ENCODE assay signal across 8 mouse cellular contexts in genomic region chr6:146409692-146410426, GRCm38 (mm10).
A peak's percentile ranks its signal among the peaks of the same experiment; 100 is the strongest.
DNase-seq lines count a peak whose midpoint lies in the region; ATAC-seq and TF ChIP-seq lines count a peak whose summit lies in the region.

No protein-coding gene starts in this region.

- peak; percentile 76 for ATAC-seq in embryonic facial prominence, embryonic 12.5 days (ENCODE audit: insufficient number of reproducible peaks, insufficient read depth, low FRiP score, low TSS enrichment)
- peak; percentile 67; the same call in 1 of the 2 replicates for ATAC-seq in limb, embryonic 12.5 days (ENCODE audit: insufficient number of reproducible peaks, insufficient read depth, low FRiP score, low TSS enrichment, low read depth)
- ATAC-seq in midbrain, embryonic 15.5 days (replicated peaks), result peak; percentile 83

- peak; percentile 95 for DNase-seq in 3T3-L1 (ENCODE audit: low read depth, low spot score)
- peak; percentile 74 for DNase-seq in adrenal gland, postnatal 25 days
- peak; percentile 84 to 89 for DNase-seq in heart, adult 18-20 months
- DNase-seq in kidney, adult 2 months, result peak; percentile 74
- peak; percentile 65 to 75 for DNase-seq in spleen, adult 2 months (ENCODE audit: low read depth in 1 of 2, low spot score in 2 of 2)

- TF ChIP-seq POLR2A in kidney, adult 2 months (IDR thresholded peaks at IDR 0.05; ENCODE audit: low read depth, low read length), result no peak
- no peak for TF ChIP-seq POLR2A in spleen, adult 2 months (IDR thresholded peaks at IDR 0.05; ENCODE audit: low read depth, low read length)

- peaks cover 9% of the 10 kb centered on the region for H3K4me1 ChIP-seq in embryonic facial prominence, embryonic 12.5 days
- H3K4me1 ChIP-seq in kidney, adult 2 months (ENCODE audit: control insufficient read depth, insufficient read depth, low read length), result no peaks in the 10 kb centered on the region
- H3K4me1 ChIP-seq in limb, embryonic 12.5 days (replicated peaks), result peaks cover 31% of the 10 kb centered on the region
- peaks cover 7% of the 10 kb centered on the region for H3K4me1 ChIP-seq in midbrain, embryonic 15.5 days
- peaks cover 8% of the 10 kb centered on the region; the same call in 1 of the 2 replicates for H3K4me1 ChIP-seq in spleen, adult 2 months (ENCODE audit: control insufficient read depth, insufficient read depth, insufficient read length)

- no peaks in the 10 kb centered on the region for H3K27me3 ChIP-seq in embryonic facial prominence, embryonic 12.5 days
- H3K27me3 ChIP-seq in kidney, adult 2 months (replicated peaks; ENCODE audit: control insufficient read depth, insufficient read depth, low read length), result no peaks in the 10 kb centered on the region
- H3K27me3 ChIP-seq in limb, embryonic 12.5 days, result no peaks in the 10 kb centered on the region
- H3K27me3 ChIP-seq in midbrain, embryonic 15.5 days (replicated peaks), result no peaks in the 10 kb centered on the region
- H3K27me3 ChIP-seq in spleen, adult 2 months (ENCODE audit: control insufficient read depth, insufficient read depth, low read length), result no peaks in the 10 kb centered on the region

- WGBS in embryonic facial prominence, embryonic 12.5 days, result 18% methylated on average over 10 of the region's 10 CpGs
- WGBS in kidney, adult 2 months, result 28% methylated on average over 10 of the region's 10 CpGs
- 21% methylated on average over 10 of the region's 10 CpGs for WGBS in limb, embryonic 12.5 days
- 23% methylated on average over 10 of the region's 10 CpGs for WGBS in midbrain, embryonic 15.5 days
- WGBS in spleen, adult 2 months, result 26% methylated on average over 10 of the region's 10 CpGs

- TF ChIP-seq CTCF in kidney, adult 2 months (conservative IDR thresholded peaks at IDR 0.05; ENCODE audit: insufficient read depth, insufficient read length, low read depth, low read length), result peak; percentile 88
- peak; percentile 85 for TF ChIP-seq CTCF in spleen, adult 2 months (IDR thresholded peaks at IDR 0.05; ENCODE audit: extremely low read depth, insufficient read depth, insufficient read length, insufficient replicate concordance)

- H3K27ac ChIP-seq in embryonic facial prominence, embryonic 12.5 days, result peak overlapping the region; percentile 69
- no peak overlapping the region for H3K27ac ChIP-seq in kidney, adult 2 months (ENCODE audit: insufficient read depth, low read depth, low read length)
- H3K27ac ChIP-seq in limb, embryonic 12.5 days, result peak overlapping the region; percentile 82
- peak overlapping the region; percentile 64 for H3K27ac ChIP-seq in midbrain, embryonic 15.5 days
- H3K27ac ChIP-seq in spleen, adult 2 months (ENCODE audit: insufficient read depth, low read length), result no peak overlapping the region

- no peaks in the 10 kb centered on the region for H3K9me3 ChIP-seq in embryonic facial prominence, embryonic 12.5 days
- no peaks in the 10 kb centered on the region for H3K9me3 ChIP-seq in limb, embryonic 12.5 days
- no peaks in the 10 kb centered on the region for H3K9me3 ChIP-seq in midbrain, embryonic 15.5 days

- H3K36me3 ChIP-seq in embryonic facial prominence, embryonic 12.5 days, result no peaks in the 10 kb centered on the region
- no peaks in the 10 kb centered on the region for H3K36me3 ChIP-seq in kidney, adult 2 months (ENCODE audit: control insufficient read depth, insufficient read depth, low read length)
- no peaks in the 10 kb centered on the region for H3K36me3 ChIP-seq in limb, embryonic 12.5 days
- no peaks in the 10 kb centered on the region for H3K36me3 ChIP-seq in midbrain, embryonic 15.5 days (replicated peaks)
- peaks cover 3% of the 10 kb centered on the region for H3K36me3 ChIP-seq in spleen, adult 2 months (ENCODE audit: control insufficient read depth, insufficient read depth, low read length)

- peak overlapping the region; percentile 36 for H3K4me2 ChIP-seq in embryonic facial prominence, embryonic 12.5 days (replicated peaks)
- peak overlapping the region; percentile 47 for H3K4me2 ChIP-seq in limb, embryonic 12.5 days
- H3K4me2 ChIP-seq in midbrain, embryonic 15.5 days, result peak overlapping the region; percentile 31

- H3K9ac ChIP-seq in embryonic facial prominence, embryonic 12.5 days, result no peak overlapping the region
- H3K9ac ChIP-seq in limb, embryonic 12.5 days (replicated peaks), result no peak overlapping the region
- no peak overlapping the region for H3K9ac ChIP-seq in midbrain, embryonic 15.5 days

- no peak overlapping the region for H3K4me3 ChIP-seq in embryonic facial prominence, embryonic 12.5 days
- H3K4me3 ChIP-seq in kidney, adult 2 months (ENCODE audit: insufficient read depth, low read depth, low read length), result no peak overlapping the region
- no peak overlapping the region for H3K4me3 ChIP-seq in limb, embryonic 12.5 days (replicated peaks)
- H3K4me3 ChIP-seq in midbrain, embryonic 15.5 days, result no peak overlapping the region
- H3K4me3 ChIP-seq in spleen, adult 2 months (ENCODE audit: extremely low read depth, insufficient read depth, insufficient read length), result no peak overlapping the region

Comparison
In these comparisons a context has a peak if more than half of its experiments do, and no peak if none do; other contexts are left out.
1. H3K27ac ChIP-seq: peak in embryonic facial prominence, embryonic 12.5 days (single experiment), limb, embryonic 12.5 days (single experiment) and midbrain, embryonic 15.5 days (single experiment); none in kidney, adult 2 months (single experiment) and spleen, adult 2 months (single experiment).
2. Peak in every context shown above with its lines, with median percentiles within 50 percentile points of each other: DNase-seq, ATAC-seq and H3K4me2 ChIP-seq.